Mouse (Mus musculus) cerebellum, adult 2 months (tissue): ENCODE data around the gene Arl2.

ENCODE experiments used
- CTCF ChIP-seq: fragments of 200-500 bp; IDR thresholded peaks from 2 replicates; pipeline ENCODE4 v1.5.1; 2011; ENCODE audit warnings: low read depth, mild to moderate bottlenecking, control low read depth, low read length, moderate library complexity, borderline replicate concordance; ENCODE audit not compliant: insufficient read depth
- POLR2A ChIP-seq: fragments of 200-500 bp; IDR thresholded peaks from 2 replicates; pipeline ENCODE4 v1.6.1; 2011; ENCODE audit warnings: low read length, control low read depth, borderline replicate concordance; ENCODE audit not compliant: insufficient read depth

GRCm38 (mm10) chr19:6166750-6167149 is 25.4 kb upstream of the Arl2 start:
- TF ChIP-seq CTCF (no peak), POLR2A (no peak)
